Mouse (Mus musculus): Measurements from ENCODE around the gene Itgb3bp. TPM values are rescaled to one million over a fixed set of nuclear protein-coding genes. Genes with fewer than 3 reads are reported as not detected.

Gene Itgb3bp
- total RNA-seq (2014; fragmentation: Nextera tagmentation) (27.2 and 31.5 TPM in 2 replicates), total RNA-seq (2017) (14.0 and 18.1 TPM in 2 replicates)

DNA sequence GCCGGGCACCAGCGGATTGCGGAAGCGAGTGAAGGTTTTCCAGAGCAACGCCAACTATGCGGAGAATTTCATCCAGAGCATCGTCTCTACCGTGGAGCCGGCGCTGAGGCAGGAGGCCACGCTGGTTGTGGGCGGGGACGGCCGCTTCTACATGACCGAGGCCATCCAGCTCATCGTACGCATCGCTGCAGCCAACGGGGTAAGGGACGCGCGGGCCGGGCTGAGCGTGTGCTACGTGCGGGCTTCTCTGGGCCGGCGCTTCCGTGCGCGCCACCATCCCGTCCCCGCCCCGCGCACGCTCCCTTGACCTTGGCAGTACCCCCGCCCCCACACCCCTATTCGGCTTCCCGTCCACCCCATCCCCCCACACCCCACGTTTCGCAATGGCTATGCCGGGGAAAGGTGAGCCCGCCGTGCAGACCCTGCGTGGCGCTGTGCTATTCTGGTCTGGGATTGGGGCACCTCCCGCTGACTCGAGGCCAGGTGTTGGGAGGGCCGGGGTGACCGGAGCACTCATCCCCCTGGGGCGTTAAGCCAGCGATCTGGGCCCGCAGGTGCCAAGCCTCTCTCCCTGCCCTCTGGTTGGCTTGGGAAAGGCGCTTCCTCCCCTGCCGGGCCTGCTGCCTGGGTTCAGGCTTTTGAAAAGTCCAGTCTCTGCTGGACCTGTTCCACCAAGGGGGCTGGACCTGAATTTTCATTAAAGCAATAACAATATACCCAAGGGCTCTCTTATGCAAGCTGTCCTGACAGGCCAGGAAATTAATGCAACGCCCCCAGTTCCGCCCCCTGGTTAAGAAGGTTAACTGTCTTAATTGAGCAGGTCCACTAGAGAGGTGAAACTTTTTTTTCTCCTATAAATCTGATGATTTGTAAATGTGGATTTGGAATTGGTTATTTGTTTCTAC is at the start of gene Itgb3bp:
TSS of gene Itgb3bp (minus strand) at position 201 of the 905 bp plus-strand sequence.
- ATAC-seq (replicated peaks; ENCODE audit: poor library complexity, severe bottlenecking), result peak; percentile 71

DNA sequence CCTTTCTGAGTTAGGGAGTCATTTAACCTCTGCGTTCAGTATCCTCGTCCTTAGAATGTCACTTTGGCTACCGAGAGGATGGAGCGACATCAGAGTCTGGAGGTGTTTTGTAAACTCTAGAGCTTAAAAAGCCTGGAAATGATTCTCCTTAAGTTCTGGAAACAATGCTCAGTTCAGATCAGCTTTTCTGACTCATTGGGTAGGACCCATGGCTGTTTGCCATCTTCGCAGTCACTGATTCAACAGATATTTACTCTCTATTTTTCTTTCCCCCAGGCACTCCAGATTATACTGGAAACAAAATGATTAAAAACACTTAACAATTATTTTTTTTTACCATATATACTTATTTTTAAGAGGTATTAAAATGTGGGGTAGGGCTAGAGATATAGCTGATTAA is 49.7 kb upstream of the Itgb3bp start:
- no peak for ATAC-seq (replicated peaks; ENCODE audit: poor library complexity, severe bottlenecking)

DNA sequence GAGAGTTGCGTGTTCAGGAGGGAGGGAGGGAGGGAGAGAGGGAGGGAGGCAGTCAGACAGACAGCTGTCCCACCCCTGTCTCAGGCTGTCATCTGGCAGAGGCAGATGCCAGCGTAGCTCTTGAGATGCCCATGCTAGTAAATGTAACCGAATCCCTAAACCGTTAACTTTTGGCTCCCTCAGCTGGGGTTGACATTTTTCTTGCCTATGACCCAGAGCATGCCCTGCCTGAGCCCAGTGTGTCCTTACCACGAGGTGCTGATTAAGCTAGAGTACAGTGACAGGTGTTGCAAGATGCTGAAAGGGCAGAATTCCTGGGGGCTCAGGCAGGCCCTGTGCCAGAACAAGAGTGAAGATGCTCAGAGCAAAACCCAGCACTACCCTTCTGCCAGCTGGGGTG is 44.8 kb upstream of the Itgb3bp start:
- no peak for ATAC-seq (replicated peaks; ENCODE audit: poor library complexity, severe bottlenecking)

DNA sequence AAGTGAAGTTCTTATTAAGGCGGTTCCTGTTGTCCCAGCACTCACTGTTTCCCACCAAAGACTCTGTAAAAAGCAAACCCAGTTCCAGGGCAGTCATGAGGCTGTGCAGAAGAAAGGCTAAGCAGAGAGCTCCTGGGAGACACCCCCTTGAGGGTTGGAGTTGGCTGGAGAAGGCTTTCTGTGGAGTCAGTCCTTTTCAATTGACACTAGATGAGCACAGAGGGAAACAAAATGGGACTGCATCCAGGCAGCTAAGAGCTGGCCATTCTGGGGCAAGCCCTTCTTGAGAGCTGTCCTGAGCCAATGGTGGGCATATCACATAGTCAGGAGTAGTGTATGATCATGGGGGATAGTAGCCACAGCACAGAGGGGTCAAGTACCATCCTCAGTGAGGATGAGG is 44.3 kb upstream of the Itgb3bp start:
- ATAC-seq (replicated peaks; ENCODE audit: poor library complexity, severe bottlenecking), result no peak

DNA sequence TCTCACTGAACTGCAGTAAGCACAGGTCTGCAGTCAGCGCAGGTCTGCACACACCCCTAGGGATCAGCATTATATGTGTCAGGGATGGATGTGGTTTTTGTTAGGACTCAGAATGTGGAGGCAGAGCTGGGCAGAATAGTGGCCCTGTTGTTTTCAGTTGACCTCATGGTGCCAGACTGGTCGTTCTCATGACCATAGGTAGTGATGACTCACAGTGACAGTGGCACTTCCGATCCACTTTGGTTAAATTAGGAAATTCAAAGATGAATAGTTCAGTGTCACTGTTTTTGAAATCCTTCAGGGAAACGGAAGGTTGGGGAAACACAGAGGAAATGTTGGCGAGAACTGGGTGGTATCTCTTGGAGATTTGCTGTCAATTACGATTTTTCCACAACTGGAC is 43.3 kb upstream of the Itgb3bp start:
- ATAC-seq (replicated peaks; ENCODE audit: poor library complexity, severe bottlenecking), result no peak

DNA sequence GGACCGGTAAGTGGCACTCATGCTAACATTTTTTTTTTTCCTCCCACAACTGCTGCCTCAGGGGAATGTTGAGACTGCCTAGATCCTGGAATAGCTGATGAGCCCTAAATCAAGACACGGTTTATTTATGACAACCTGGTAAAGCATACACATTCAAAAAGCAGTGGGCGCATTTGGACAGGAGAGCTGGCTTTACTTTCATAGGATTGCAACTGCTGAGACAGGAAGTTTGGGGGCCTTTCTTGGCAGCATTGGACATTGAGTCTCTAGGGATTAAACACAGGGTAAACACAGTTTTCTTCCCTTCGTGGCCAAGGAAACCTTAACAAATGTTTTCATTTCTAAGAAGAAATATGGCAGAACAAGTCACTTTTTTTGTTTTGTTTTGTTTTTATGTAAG is 40.5 kb upstream of the Itgb3bp start:
- no peak for ATAC-seq (replicated peaks; ENCODE audit: poor library complexity, severe bottlenecking)

DNA sequence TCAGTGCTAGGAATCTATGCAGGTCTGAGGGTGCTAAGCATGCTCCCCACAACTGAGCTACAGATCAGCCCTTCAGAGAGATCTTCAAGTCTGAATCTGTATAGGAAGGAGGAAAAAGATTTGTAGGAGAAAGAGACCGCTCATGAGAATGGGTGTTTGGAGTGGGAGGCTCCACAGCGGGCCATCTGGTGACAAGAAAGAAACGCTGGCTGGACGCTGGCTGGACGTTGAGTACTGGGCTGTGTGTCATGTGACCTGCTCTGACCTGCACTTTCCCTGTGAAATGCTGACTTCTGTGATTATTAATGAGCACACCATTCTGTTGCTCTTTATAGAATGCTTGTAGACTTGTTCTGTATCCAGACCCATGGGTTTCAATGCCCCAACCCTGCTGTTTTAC is 39.7 kb upstream of the Itgb3bp start:
- no peak for ATAC-seq (replicated peaks; ENCODE audit: poor library complexity, severe bottlenecking)

DNA sequence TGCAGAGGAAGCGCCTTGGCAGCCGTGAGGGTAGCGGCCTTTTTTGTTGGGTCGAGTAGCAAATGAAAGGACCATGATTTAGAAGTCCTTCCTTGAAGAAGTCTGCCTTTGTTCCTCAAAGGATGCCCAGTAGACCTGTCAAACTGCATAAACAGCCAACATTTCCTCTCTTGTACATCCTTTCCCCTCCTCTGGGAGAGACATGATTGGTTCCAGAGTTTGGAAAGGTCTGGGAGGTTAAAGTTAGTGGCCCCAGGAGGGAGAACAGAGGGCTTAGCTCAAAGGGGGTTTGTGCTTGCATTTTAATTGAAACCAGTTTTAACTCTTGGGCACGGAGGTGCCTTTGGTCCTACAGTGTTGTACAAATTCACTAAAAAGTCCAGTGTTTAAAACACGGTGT is 36.9 kb upstream of the Itgb3bp start:
- ATAC-seq (replicated peaks; ENCODE audit: poor library complexity, severe bottlenecking), result no peak

DNA sequence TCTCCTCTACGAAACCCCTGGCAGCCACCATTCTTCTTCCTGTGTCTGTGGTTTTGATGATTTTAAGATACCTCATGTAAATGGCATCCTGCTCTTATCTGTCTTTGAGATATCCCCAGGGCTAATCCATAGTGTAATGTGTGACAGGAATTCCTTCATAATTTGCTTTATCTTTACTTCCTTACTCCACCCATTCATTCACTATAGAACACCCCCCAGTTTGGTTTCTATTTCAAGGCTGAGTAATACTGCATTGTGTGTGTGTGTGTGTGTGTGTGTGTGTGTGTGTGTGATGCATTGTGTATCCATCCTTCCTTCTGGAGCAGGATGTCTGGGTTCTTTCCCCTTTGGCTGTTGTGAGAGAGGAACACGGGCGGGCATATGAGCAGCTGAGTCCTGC is 29.7 kb upstream of the Itgb3bp start:
- no peak for ATAC-seq (replicated peaks; ENCODE audit: poor library complexity, severe bottlenecking)

DNA sequence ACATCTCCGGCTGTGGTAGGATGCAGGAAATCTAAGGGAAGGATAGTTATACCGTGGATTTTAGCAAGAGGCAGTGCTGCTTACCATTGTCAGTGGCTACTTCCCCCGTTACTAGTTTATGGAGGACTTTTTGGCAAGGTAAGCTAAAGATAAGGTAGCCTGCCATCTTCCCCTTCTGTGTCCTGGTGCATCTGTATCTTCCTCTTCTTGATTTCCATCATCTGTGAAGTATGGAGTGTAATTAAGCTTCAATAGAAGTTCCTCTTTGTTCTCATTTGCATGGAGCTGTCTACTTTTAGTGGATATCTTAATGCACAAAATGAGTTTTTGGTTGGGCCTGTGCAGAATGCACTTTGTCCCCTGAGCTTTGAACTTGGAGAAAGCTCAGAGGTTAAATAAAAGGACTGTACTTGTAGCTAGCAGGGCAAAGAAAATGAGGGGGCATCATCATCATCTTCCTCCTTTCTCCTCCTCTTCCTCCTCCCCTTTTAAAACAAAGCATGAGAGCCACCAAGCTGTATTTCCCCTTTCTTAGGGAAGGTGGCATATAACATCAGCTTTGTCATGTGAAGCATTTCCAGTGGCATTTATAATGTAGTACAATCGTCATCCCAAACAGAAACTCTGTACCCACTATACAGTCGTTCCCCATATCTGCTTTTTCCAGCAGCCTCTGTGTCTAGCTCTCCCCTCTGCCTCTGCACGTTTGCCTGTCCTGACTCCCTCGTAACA is 28.6 kb upstream of the Itgb3bp start:
- peak; percentile 71 for ATAC-seq (replicated peaks; ENCODE audit: poor library complexity, severe bottlenecking)

DNA sequence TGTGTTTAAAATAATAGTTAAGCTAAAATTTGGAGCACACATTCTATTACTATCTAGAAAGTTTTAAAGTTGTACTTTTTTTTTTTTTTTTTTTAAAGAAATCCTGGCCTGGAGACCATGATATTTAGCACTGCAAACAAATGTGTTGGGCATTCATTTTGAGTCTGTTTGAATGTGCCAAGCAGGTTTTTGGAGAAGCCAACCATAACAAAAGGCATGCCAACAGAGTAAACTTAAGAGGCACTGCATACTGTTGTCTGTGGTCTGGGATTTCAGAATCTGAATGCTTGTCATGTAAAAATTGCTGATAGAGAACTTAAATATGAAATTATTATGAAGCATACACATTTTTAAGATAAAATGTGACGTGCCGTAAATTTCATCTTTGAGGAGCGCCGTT is 27.6 kb upstream of the Itgb3bp start:
- no peak for ATAC-seq (replicated peaks; ENCODE audit: poor library complexity, severe bottlenecking)

DNA sequence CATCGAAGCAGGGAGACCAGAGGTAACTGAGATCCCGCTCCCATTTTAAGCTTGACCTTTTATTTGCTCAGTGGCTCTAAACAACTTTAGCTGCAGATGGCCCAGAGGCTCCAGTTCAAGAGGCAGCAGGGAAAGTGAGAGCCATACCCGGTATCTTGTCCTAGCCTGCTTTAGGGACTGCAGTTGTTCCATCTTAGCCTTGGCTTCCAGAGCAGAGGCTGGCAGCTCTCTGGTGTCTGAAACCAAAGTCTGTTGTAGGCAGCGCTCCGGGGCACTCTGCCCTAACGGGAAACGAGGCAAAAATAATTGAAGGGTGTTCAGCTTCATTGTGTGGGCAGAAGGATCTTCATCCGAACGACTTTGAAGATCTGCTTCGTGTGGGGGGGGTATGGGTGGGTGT is 25.8 kb upstream of the Itgb3bp start:
- ATAC-seq (replicated peaks; ENCODE audit: poor library complexity, severe bottlenecking), result no peak

DNA sequence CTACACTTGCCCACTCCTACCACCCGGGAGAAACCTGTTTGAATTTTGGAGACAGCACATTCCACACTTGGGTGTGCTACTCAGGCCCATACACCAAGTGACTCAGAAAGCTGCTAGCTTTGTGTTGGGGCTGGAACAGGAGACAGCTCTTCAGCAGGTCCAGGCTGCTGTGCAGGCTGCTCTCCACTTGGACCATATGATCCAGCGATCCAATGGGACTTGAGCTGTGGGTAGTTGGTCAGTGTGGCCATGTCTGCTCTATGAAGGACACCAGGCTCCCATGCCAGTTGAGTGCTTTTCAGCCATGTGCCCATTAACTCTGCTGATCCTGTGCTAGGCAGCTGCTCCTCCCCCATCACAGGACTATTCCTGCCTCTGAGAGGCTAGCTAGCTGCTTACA is 24.3 kb upstream of the Itgb3bp start:
- no peak for ATAC-seq (replicated peaks; ENCODE audit: poor library complexity, severe bottlenecking)

DNA sequence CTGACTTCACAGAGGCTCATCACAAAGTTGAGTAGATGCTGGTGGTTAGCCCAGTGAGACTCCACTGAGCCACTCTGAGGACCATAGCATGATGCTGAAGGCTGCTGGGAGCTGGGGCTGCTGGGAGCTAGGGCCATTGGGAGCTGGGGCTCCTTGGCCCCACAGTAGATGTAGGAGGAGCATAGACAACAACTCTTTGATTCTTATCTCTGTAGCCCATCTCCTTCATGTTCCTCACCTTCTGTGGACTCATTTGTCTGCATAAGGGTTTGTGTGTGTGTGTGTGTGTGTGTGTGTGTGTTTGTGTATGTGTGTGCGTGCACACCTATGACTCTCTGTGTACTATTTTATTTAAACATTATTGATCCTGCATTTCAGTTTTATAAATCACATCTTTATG is 18.3 kb upstream of the Itgb3bp start:
- ATAC-seq (replicated peaks; ENCODE audit: poor library complexity, severe bottlenecking), result no peak

DNA sequence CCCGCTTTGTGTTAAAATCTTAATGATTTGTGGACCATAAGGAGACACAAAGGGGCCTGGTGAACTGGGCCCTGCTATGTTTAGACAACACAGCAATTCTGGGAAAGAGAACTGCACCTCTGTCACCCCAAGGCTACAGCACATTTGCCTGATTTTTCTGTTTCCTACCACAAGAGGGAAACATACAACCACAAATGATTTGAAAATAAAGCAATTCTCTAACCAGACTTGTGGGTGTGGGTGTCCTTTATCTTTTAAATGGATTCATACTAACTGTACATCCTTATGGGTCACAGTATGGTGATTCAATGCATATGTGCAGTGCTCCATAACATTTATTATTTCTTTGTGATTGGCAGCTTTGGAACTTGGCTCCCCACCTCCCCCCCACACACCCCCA is 17.6 kb upstream of the Itgb3bp start:
- ATAC-seq (replicated peaks; ENCODE audit: poor library complexity, severe bottlenecking), result peak; percentile 69

DNA sequence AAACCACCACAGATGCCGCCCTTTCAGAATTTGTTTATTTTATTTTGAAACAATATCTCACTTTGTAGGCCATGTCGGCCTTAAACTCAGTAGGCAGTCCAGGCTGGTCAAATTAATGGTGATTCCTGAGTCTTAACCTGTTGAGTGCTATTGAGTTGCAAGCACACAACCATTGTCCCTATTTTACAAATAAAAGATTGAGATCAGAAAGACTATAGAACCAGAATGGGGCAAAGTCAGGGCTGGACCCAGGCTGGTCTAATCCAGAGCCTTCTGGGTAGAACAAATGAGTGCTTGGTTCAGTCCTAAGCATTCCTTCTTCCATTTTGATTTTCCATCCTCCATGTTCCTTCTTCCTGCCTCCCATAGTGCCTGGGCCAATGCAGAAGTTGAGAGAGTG is 16.9 kb upstream of the Itgb3bp start:
- ATAC-seq (replicated peaks; ENCODE audit: poor library complexity, severe bottlenecking), result no peak

DNA sequence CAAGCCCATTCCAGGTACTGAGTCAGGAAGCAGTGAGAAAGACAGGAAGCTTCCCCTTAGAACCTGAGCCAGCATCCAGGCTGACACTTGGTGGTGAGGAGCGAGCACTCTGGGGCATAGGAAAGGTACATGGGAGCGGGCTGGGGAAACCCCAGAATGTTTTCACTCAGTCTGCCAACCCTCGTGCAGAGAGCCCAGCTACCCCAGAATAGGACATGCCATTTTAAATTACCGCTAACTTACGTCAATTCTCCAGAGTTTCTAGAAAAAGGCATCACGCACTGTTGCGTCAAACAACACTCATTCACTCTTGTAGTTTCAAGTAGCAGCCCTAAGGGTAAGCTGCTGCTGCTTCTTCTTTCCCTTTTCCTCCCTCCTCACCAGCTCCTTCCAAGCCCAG is 15.4 kb upstream of the Itgb3bp start:
- no peak for ATAC-seq (replicated peaks; ENCODE audit: poor library complexity, severe bottlenecking)

DNA sequence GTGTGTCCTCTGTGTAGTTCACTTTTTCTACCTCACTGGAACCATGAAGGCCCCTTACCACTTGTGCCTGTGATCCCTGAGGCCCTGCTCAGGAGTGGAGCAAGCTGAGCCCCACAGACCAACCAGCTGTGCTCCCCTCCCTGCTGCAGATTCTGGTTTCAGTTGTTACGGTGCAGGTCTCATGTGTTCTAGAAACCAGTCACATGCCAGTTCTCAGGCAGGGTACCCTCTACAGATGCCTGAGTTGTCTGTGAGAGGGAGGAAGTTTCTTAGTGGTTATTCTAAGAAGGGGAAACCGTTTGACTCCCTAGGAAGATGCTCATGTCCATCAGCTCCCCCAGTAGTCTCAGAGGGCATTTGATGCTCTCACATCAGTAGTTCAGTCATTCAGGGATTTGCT is 15.0 kb upstream of the Itgb3bp start:
- ATAC-seq (replicated peaks; ENCODE audit: poor library complexity, severe bottlenecking), result no peak

DNA sequence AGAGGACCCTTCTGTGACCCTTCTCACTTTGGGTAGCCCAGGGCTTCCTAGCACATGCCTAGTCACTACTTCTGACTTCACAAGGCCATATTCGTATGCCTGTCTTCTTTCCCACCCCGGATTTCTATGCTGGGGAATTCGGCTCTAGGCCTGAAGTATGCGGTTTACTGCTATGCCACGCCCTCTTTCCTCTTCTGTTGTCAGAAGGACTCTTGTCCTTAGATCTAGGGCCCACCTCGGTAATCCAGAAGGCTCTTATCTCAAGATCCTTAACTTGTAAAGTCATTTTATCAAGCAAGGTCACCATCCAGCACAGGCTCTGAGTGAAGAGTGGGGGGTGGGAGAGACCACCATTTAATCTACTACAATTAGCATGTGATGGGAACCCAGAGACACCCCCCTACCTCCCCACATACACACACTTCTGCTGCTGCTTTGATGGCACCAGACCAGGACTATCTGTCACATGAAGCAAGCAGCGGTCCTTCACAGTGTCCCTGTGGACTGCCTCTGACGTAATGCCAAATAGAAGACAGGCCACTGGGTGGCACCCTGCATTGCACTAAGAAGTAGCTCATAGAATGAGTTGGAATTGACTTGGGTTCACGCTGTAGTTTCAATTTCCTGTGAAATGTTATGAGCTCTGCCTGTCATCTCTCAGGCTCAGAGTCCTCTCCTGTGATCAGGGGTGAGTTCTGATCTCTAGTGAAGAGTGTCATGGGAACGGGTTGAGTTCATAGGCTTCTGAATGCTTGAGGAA is 12.2 kb upstream of the Itgb3bp start:
- ATAC-seq (replicated peaks; ENCODE audit: poor library complexity, severe bottlenecking), result no peak

DNA sequence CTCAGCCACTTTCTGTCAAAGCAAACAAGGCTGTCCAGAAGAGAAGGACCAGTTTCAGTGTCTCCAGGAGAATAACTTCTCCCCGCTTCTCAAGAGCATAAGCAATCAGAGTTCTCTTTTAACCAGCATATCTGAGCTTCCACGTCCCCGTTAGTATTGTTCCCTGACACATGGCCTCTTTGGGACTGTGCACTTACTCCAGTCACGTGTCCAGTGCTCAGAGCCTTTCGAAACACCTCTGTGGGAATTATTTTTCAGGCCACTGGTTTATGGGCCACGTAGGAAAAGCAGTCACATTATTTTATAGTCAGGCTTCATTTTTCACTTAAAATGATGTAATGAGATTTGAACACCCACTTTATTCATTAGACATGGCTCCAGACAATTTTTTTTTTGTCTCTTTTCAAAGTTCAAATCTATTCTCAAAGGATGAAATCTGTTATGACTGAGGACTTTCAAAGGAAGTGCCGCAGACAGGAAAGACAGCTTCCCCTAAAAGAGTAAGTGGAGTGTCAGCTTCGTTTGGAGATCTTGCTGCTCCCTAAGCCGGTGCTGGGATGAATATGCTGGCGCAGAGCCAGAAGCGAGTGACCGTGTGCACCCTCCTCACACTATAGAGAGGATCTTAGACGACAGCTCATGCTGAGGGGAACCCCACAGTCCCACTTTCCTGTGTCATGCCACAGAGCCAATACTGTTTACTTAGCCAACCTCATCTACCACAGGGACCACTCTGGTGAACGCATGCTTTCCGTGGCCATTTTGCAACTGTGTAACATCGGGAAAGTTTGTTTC is 10.3 kb upstream of the Itgb3bp start:
- ATAC-seq (replicated peaks; ENCODE audit: poor library complexity, severe bottlenecking), result peak; percentile 16; the same call in 1 of the 2 replicates
